Mouse (Mus musculus) liver, adult 2 months (tissue): ENCODE data around the gene Gm13290.
"Not testable (repeated sequence)": the region's sequence is repeated elsewhere in the genome, so short reads cannot be mapped to it uniquely, and the experiment has no call there.

ENCODE experiments used
- CTCF ChIP-seq: fragments of 200-500 bp; IDR thresholded peaks from 2 replicates; pipeline ENCODE4 v1.5.1; 2011; ENCODE audit warnings: low read depth, low read length, control low read depth
- POLR2A ChIP-seq: fragments of 200-500 bp; IDR thresholded peaks from 2 replicates; pipeline ENCODE4 v1.6.1; 2011; ENCODE audit warnings: low read length, control low read depth; ENCODE audit not compliant: insufficient read depth; ENCODE audit errors: extremely low read depth

DNA sequence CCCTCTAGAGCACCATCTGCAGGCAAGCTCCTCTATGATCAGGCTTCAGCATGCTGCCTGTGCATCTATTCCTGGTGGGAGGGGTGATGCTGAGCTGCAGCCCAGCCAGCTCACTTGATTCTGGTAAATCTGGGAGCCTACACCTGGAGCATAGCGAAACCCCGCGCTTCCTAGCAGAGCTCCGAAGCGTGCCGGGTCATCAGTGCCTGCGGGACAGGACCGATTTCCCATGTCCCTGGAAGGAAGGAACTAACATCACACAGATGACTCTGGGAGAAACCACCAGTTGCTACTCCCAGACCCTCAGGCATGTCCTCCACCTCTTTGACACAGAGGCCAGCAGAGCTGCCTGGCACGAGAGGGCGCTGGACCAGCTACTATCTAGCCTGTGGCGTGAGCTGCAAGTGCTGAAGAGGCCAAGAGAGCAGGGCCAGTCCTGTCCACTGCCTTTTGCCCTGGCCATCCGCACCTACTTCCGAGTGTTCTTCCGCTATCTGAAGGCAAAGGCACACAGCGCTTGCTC, 18.8 kb upstream of the Gm13290 start, which contains the start of gene Gm13271:
- not testable (repeated sequence) for TF ChIP-seq POLR2A, CTCF
